Mouse (Mus musculus) Patski (cell line): Measurements from ENCODE around the gene Tmeff1. TPM values are rescaled to one million over a fixed set of nuclear protein-coding genes. Genes with fewer than 3 reads are reported as not detected.
"Not testable (repeated sequence)": the region's sequence is repeated elsewhere in the genome, so short reads cannot be mapped to it uniquely, and the experiment has no call there.

ENCODE experiments used
- ATAC-seq: fragments of 100-300 bp; one replicate; pipeline ENCODE4 v1.8.0; 2021
- CTCF ChIA-PET: fragments of 350-600 bp; sonication (Branson Sonifier 250); formaldehyde crosslinking; loops from one replicate; lab custom pipeline; 2022; ENCODE audit warnings: inconsistent platforms; lab: Charles Lee
- POLR2A ChIA-PET: fragments of 350-600 bp; sonication (Branson Sonifier 250); formaldehyde crosslinking; loops from one replicate; lab custom pipeline; 2022; ENCODE audit warnings: antibody characterized with exemption, inconsistent platforms; lab: Charles Lee
- DNase-seq: peaks from one replicate; pipeline ENCODE4 v3.0.0-alpha.2; 2011; ENCODE audit warnings: low read depth, low spot score
- H3K27me3 ChIP-seq: fragments of 371-371 bp; one replicate; pipeline ENCODE4 v1.5.1; 2021
- CTCF ChIP-seq: fragments of 100-300 bp; IDR thresholded peaks from one replicate; pipeline ENCODE4 v1.5.1; 2021
- in situ Hi-C: fragments of 300-500 bp; cut with MboI; formaldehyde crosslinking; loops from 3 replicates; pipeline ENCODE4 v1.11.1; 2018; ENCODE audit warnings: low pct_unique_long_range_greater_than_20kb, mixed read lengths
- polyA plus RNA-seq: library from polyadenylated mRNA; unstranded; gene quantifications from one replicate; pipeline ENCODE4 v1.2.3, GENCODE M21; 2021

Gene Tmeff1
- polyA plus RNA-seq, 1 experiment from 2014 or later = 10.6 TPM

DNA sequence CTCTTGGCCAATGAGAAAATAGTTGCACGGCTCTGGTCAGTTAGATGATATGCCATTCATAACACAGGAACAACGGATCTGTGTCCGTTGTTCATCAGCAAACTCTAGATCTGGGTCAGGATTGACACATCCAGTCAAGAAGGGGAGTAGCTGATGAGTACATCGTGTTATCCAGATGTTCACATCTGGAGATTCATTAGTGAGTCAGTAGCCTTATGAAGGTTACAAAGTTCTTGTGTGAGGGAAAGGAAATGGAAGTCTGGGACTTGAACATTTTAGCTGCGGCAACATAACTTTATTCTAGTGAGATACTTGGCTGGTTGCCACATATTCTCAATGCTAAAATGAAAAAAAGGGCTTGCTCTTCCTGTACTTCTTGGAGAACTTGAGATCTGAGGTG lies 87.9 kb downstream of the Tmeff1 start:
- no peak for DNase-seq
- in situ Hi-C loops = loop anchor here (10.0 kb wide), 2 partner anchors 108 to 208 kb away; no protein-coding TSS in a partner anchor
- no peak for TF ChIP-seq CTCF
- H3K27me3 ChIP-seq = no peaks in the 10 kb centered on the region
- ChIA-PET CTCF (interaction anchor here (1.7 kb wide), 1 partner anchor 8 kb away, joined by 4 read pairs; no protein-coding TSS in a partner anchor), POLR2A (no interaction called here)
- ATAC-seq = no peak

DNA sequence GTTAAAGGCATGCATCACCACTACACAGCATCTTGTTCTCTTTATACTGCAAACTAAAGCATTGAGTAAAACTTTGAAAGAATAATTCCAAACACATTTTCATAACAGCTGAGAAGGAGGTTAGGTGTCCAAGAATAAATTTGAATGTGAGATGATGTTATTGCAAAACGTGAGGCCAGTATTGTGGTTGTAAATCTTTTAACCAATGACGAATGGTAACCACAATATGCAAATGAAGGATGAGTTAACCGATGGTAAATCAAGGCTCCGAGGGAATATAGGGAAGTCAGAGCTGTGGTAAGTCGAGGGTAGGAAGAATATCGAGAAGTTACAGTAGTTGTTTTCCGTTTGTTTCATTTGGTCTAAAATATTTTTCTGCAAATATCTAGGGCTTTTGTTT lies 89.4 kb downstream of the Tmeff1 start:
- TF ChIP-seq CTCF = no peak
- no peak for DNase-seq
- CTCF ChIA-PET = no interaction called here
- no peaks in the 10 kb centered on the region for H3K27me3 ChIP-seq
- POLR2A ChIA-PET = no interaction called here
- in situ Hi-C loops = loop anchor here (10.0 kb wide), 2 partner anchors 110 to 210 kb away; no protein-coding TSS in a partner anchor
- no peak for ATAC-seq

DNA sequence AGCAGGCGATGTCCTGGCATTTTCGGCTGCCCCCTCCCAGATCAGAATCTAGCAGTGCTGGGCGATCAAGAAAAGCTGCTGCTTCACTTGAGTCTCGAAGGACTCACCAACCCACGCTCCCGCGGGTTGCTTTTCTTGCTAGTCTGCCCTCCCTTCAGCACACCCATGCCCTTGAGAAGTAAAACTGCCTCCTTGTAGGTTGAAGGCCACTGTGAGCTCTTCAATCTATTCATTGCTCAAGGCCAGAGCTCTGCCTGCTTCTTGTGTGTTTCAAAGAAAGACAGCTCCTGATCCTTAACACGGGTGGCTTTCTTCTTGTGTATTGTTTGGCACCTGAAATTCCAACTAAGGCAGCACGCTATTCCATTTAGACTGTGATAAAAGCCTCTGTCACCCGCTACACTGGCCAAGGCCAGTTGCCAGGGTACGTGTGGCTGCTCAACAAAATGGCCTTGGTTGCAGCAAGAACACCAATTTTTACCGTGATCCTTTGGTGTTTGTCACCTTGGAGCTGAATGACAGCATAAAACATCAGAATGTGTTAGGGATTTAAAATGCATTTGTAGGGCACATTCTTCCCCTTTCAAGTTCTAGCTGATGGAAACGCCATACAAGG lies 91.7 kb downstream of the Tmeff1 start:
- ATAC-seq (no peak), DNase-seq (no peak)
- CTCF ChIA-PET = interaction anchor here (0.9 kb wide), 1 partner anchor 83 kb away, joined by 3 read pairs; no protein-coding TSS in a partner anchor
- no peaks in the 10 kb centered on the region for H3K27me3 ChIP-seq
- TF ChIP-seq CTCF = no peak
- in situ Hi-C loops = loop anchor here (10.0 kb wide), 2 partner anchors 112 to 212 kb away; no protein-coding TSS in a partner anchor
- POLR2A ChIA-PET = no interaction called here

DNA sequence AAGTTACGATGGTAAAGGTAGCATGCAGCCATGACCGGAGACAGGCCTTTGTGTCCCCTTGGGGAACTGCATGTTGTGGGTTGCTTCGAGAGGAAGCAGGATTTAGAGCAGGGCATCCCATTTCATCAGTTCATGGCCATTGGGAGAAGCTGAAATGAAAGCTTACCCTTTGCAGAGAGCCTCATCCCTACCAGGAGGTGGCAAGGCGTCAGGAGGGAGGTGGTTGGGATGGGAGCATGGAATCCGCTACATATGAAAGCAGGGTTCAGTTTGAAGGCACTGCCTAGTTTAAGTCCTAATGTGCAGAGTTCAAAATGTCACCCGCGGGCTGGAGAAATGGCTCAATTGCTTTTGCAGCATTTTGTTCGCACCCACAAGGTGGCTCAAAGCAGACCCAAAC lies 92.3 kb downstream of the Tmeff1 start:
- H3K27me3 ChIP-seq = no peaks in the 10 kb centered on the region
- ChIA-PET POLR2A (no interaction called here), CTCF (interaction anchor here (0.9 kb wide), 1 partner anchor 84 kb away, joined by 3 read pairs; no protein-coding TSS in a partner anchor)
- no peak for DNase-seq
- in situ Hi-C loops = loop anchor here (10.0 kb wide), 2 partner anchors 112 to 212 kb away; no protein-coding TSS in a partner anchor
- no peak for ATAC-seq
- TF ChIP-seq CTCF = no peak

DNA sequence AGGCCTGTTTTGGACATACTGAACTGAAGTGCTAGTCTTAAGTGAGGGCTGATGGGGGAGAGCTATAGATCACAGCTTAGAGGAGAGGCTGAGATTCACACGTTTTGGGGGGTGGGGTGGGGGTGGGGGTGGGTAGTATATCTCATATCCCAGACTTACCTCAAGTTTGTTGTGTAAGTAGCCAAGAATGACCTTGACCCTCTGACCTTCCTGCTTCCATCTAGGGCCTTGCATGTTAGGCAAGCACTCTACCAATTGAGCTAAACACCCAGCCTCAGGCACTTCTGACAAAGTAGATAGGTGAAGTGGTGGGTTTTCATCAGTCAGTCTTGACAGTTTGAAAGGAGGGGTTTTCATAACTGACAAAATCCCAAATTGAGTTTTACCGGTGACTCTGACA lies 92.8 kb downstream of the Tmeff1 start:
- DNase-seq (no peak), ATAC-seq (no peak)
- CTCF ChIA-PET = no interaction called here
- H3K27me3 ChIP-seq = no peaks in the 10 kb centered on the region
- in situ Hi-C loops = loop anchor here (10.0 kb wide), 2 partner anchors 113 to 213 kb away; no protein-coding TSS in a partner anchor
- POLR2A ChIA-PET = no interaction called here
- TF ChIP-seq CTCF = no peak

DNA sequence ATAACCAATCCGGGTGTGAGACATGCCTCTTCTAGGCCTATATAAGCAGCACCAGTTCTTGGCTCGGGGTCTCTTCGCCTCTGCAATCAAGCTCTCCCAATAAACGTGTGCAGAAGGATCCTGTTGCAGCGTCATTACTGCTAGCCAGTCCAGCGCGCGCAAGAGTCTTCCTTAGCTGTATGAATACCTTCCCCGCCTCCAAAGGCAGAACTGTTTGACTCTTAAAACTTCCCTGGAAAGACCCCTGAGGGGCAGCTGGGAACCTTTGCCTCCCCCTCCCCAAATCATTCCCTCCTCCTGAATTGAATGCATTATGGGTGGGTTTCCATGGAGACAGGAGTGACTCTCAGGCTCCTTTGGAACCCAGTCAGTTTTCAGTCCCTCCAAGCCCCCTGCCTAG lies 93.8 kb downstream of the Tmeff1 start:
- in situ Hi-C loops = loop anchor here (10.0 kb wide), 2 partner anchors 114 to 214 kb away; no protein-coding TSS in a partner anchor
- DNase-seq = no peak
- no peak for TF ChIP-seq CTCF
- CTCF ChIA-PET = no interaction called here
- POLR2A ChIA-PET = no interaction called here
- H3K27me3 ChIP-seq = no peaks in the 10 kb centered on the region
- no peak for ATAC-seq

DNA sequence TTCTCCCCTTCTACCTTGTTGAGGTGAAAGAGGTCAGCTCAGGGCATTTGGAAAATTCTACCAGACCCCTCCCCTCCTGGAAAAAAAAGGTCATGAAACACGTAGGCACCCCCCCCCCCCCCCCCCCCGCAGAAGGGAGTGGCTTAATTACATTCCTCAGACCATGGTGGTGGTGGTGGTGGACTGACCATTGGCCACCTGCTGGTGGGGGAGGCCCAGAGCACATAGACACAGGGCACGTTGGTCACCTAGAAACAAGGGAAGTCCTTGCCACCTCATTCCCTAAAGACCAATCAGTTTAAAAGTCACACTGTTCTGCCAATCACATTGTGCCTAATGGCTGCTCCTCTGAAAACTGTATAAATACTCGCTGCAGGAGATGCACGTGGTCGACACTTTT lies 94.8 kb downstream of the Tmeff1 start:
- POLR2A ChIA-PET, CTCF ChIA-PET, H3K27me3 ChIP-seq, ATAC-seq, DNase-seq: not testable (repeated sequence)
- in situ Hi-C loops = loop anchor here (10.0 kb wide), 2 partner anchors 115 to 215 kb away; no protein-coding TSS in a partner anchor

DNA sequence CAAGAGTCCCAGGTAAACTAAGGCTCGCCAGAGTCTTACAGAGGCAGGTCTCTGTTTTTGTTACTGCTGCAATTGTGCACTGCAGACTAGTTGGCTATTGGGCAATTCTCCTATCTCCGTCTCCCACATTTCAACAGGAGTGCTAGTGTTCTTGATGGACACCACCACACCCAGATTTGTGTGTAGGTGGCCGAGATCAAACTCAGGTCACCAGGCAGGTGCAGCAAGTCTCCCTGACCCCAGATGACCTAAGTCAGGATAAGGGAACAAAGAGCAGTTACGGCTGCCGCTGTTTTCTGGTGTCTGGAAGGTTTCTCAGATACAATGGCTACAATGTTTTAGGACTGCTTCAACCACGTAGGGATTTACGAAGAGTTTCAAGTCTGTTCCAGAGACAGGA lies 95.2 kb downstream of the Tmeff1 start:
- TF ChIP-seq CTCF = no peak
- DNase-seq (no peak), ATAC-seq (no peak)
- in situ Hi-C loops = no loop called here
- H3K27me3 ChIP-seq = no peaks in the 10 kb centered on the region
- CTCF ChIA-PET = interaction anchor here (0.8 to 1.3 kb wide), 3 partner anchors 11 to 226 kb away, joined by 3 to 5 read pairs (median 4); no protein-coding TSS in a partner anchor
- POLR2A ChIA-PET = no interaction called here

DNA sequence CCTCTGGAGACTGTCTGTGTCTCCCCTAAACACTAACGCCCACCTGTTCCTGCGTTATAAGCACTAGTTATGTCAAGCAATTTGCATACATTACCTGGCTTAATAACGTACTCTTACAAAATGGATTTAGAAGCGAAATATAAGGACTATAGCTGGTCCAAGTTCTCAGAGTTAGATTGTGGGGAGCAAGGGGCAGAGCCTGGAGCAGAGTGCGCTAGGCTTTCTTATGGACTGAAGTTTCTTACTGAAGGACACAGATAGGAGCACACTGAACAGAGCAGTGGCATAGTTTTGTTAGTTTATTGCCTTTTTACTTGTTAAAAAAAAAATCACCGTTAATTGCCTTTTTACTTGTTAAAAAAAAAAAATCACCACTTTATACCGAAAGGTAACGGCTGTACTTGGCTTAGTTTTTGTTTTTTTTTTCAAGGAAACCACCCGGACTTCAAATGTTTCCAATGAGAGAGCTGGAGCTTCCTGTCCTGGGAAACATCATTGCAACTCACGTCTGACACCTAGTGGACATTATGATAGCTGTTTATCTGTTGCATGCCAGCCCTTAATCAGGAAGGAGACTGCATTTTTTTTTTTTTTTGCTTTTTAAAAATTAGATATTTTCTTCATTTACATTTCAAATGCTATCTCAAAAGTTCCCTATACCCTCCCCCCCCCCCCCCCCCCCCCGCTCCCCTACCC lies 95.8 kb downstream of the Tmeff1 start:
- DNase-seq = peak; percentile 30
- in situ Hi-C loops = no loop called here
- no peak for ATAC-seq
- peak; percentile 44 for TF ChIP-seq CTCF
- H3K27me3 ChIP-seq = no peaks in the 10 kb centered on the region
- ChIA-PET CTCF (interaction anchor here (0.8 to 1.3 kb wide), 7 partner anchors 9 to 226 kb away, joined by 3 to 5 read pairs (median 4); no protein-coding TSS in a partner anchor), POLR2A (interaction anchor here (0.7 kb wide), 1 partner anchor 10 kb away, joined by 3 read pairs; no protein-coding TSS in a partner anchor)

DNA sequence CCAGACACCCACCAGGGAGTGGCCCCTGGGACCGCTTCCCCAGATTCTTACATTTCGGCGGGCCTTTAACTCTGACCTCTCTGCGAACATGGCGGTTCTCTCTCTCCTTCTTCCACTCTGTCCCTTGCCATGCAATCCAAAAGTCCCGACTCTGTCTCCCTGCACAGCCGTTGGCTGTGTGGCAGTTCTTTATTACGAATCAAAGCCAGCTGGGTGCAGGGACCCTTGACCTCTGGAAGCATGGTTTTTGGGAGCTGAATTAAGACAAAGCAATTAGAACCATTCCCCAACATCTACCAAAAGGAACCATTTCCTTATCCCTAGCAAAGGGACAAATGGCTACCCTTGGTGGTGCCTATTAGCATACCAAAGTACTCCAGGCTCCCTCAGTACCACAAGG lies 98.2 kb downstream of the Tmeff1 start:
- no peak for DNase-seq
- in situ Hi-C loops = no loop called here
- no peak for ATAC-seq
- no peak for TF ChIP-seq CTCF
- CTCF ChIA-PET = no interaction called here
- no peaks in the 10 kb centered on the region for H3K27me3 ChIP-seq
- POLR2A ChIA-PET = interaction anchor here (0.8 kb wide), 1 partner anchor 18 kb away, joined by 3 read pairs; no protein-coding TSS in a partner anchor

DNA sequence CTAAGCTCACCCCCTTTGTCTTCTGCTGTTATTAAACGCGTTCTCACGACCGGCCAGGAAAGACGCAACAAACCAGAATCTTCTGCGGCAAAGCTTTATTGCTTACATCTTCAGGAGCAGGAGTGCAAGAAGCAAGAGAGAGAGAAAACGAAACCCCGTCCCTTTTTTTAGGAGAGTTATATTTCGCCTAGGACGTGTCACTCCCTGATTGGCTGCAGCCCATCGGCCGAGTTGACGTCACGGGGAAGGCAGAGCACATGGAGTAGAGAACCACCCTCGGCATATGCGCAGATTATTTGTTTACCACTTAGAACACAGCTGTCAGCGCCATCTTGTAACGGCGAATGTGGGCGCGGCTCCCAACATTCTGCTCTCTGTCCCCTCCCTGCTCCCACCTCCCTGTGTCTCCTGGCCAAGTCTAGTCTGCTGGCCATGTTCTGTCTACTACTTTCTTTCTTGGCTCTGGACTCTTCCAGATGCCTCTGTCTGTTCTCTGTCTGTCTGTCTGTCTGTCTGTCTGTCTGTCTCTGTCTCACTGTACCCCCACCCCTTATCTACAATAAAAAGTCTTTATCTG lies 98.7 kb downstream of the Tmeff1 start:
- H3K27me3 ChIP-seq, in situ Hi-C loops, DNase-seq, ATAC-seq: not testable (repeated sequence)
- ChIA-PET CTCF (interaction anchor here (1.3 kb wide), 1 partner anchor 9 kb away, joined by 3 read pairs; no protein-coding TSS in a partner anchor), POLR2A (interaction anchor here (0.8 kb wide), 1 partner anchor 18 kb away, joined by 3 read pairs; no protein-coding TSS in a partner anchor)
